Mouse (Mus musculus): Measurements from ENCODE around the gene Lgr6. TPM values are rescaled to one million over a fixed set of nuclear protein-coding genes. Genes with fewer than 3 reads are reported as not detected.

Gene Lgr6
- polyA plus RNA-seq, 1 experiment = 1.3 TPM

DNA sequence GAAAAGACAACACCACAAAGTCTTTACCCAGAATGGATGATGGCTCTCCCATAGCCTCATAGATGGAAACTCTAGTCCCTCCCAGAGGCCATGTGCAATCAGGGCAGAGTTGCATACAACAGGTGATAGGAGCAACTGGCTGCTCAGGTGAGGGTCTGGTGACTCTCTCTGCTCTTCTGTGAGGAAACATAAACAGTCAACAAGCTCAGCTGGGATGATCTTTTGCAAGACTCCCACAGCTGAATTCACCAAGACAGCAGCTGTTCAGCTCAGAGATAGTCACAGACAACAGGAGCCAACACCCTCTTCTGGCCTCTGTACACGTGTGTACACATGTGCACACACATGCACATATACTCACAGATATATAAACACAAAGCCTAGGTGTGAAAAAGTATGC lies 166.8 kb downstream of the Lgr6 start:
- H3K4me1 ChIP-seq (replicated peaks; ENCODE audit: control insufficient read depth, insufficient read depth, low read length) = no peaks in the 10 kb centered on the region
- no peak overlapping the region for H3K4me3 ChIP-seq (ENCODE audit: control insufficient read depth, insufficient read depth, low read length)
- TF ChIP-seq CTCF (IDR thresholded peaks at IDR 0.05; ENCODE audit: borderline replicate concordance, control insufficient read depth, extremely low read depth, insufficient read depth, low read length, poor library complexity) = no peak
- DNase-seq = no peak
- 92% methylated on average over 1 of the region's 1 CpGs for WGBS
- H3K27ac ChIP-seq (ENCODE audit: control insufficient read depth, insufficient read depth, low read length) = no peak overlapping the region
- H3K36me3 ChIP-seq (ENCODE audit: control insufficient read depth, insufficient read depth, low read length) = no peaks in the 10 kb centered on the region
- no peaks in the 10 kb centered on the region for H3K27me3 ChIP-seq (ENCODE audit: control insufficient read depth, insufficient read depth, low read length)

DNA sequence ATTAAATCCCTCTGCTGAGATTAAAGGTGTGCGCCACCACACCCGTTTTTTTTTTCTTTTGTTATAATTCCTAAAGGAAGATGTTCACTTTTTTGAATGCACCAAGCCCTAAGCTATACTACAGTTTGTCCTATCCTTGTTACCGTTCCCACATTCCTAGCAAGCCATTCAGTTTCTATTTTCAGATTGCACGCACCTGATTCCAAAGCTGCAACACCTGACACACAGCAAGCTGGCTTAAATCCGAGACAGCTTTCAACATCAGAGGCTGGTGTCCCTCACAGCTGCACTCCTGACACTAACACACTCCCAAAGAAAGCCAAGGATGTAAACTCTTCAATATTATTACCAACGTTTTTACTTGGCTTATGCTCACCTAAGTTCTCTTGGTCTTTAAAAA lies 168.7 kb downstream of the Lgr6 start:
- no peaks in the 10 kb centered on the region for H3K4me1 ChIP-seq (replicated peaks; ENCODE audit: control insufficient read depth, insufficient read depth, low read length)
- no peak overlapping the region for H3K27ac ChIP-seq (ENCODE audit: control insufficient read depth, insufficient read depth, low read length)
- no peaks in the 10 kb centered on the region for H3K27me3 ChIP-seq (ENCODE audit: control insufficient read depth, insufficient read depth, low read length)
- WGBS = 90% methylated on average over 6 of the region's 6 CpGs
- DNase-seq = no peak
- no peaks in the 10 kb centered on the region for H3K36me3 ChIP-seq (ENCODE audit: control insufficient read depth, insufficient read depth, low read length)
- TF ChIP-seq POLR2A (IDR thresholded peaks at IDR 0.05; ENCODE audit: control insufficient read depth, extremely low read depth, insufficient read depth, low read length, poor library complexity) (no peak), CTCF (IDR thresholded peaks at IDR 0.05; ENCODE audit: borderline replicate concordance, control insufficient read depth, extremely low read depth, insufficient read depth, low read length, poor library complexity) (no peak)
- H3K4me3 ChIP-seq (ENCODE audit: control insufficient read depth, insufficient read depth, low read length) = no peak overlapping the region

Other genes with a start within 250 kb of the Lgr6 start
- gene Ppp1r12b, start 149.3 kb downstream of the Lgr6 start, polyA plus RNA-seq (2012; rRNA removed) = 15.7 and 16.0 TPM in 2 replicates
- 15.1 and 22.9 TPM in 2 replicates for gene Ube2t, start 142.7 kb downstream of the Lgr6 start, polyA plus RNA-seq (2012; rRNA removed)
- 219 and 275 TPM in 2 replicates for gene Ptpn7, start 27.4 kb upstream of the Lgr6 start, polyA plus RNA-seq (2012; rRNA removed)
- gene Arl8a, start 41.5 kb upstream of the Lgr6 start, polyA plus RNA-seq (2012; rRNA removed) = 54.7 and 59.4 TPM in 2 replicates
- gene Gpr37l1, start 62.4 kb upstream of the Lgr6 start, polyA plus RNA-seq (2012; rRNA removed) = 0.50 and 0.77 TPM in 2 replicates
- gene Elf3, start 153.3 kb upstream of the Lgr6 start, polyA plus RNA-seq (2012; rRNA removed) = 4.2 and 4.6 TPM in 2 replicates
- gene Rnpep, start 178.8 kb upstream of the Lgr6 start, polyA plus RNA-seq (2012; rRNA removed) = 32.0 and 37.2 TPM in 2 replicates
- gene Timm17a, start 208.5 kb upstream of the Lgr6 start, polyA plus RNA-seq (2012; rRNA removed) = 44.8 and 50.3 TPM in 2 replicates
- gene Lmod1, start 219.5 kb upstream of the Lgr6 start, polyA plus RNA-seq (2012; rRNA removed) = 2.4 and 3.4 TPM in 2 replicates

All from thymus, adult 2 months (tissue).